Mouse (Mus musculus) heart, postnatal 36 days (tissue): ENCODE data around the gene Pan3. TPM values are rescaled to one million over a fixed set of nuclear protein-coding genes. Genes with fewer than 3 reads are reported as not detected.

Source experiments
- DNase-seq, 2 experiments: peaks; one replicate each; pipeline ENCODE4 v3.0.0; 2021 to 2022
- intact Hi-C: fragments of 180-260 bp; cut with DNase I; formaldehyde crosslinking; loops from one replicate; pipeline ENCODE4 v1.15.1; 2025
- total RNA-seq, 2 experiments: library from RNA; stranded (reverse); gene quantifications; 2 replicates each; pipeline ENCODE4 v1.2.3; 2021

Gene Pan3
- total RNA-seq, 2 experiments from 2014 or later, result 26.8 to 36.1 TPM

DNA sequence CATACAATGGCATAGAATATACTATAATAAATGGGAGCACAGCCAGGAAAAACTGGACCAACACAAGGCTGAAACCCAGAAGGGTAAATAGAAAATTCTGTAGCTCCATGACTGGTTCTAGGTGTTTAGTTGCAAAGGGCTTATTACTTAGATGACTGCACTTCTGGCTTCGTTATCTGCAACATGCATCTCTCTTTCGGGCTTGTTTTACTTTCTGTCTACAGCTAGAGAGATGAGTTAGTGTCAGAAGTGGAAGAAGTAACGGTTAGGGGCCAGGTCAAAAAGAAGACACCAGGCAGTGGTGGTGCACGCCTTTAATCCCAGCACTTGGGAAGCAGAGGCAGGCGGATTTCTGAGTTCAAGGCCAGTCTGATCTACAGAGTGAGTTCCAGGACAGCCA lies 46.1 kb downstream of the Pan3 start:
- intact Hi-C loops, result no loop called here
- DNase-seq, result no peak

DNA sequence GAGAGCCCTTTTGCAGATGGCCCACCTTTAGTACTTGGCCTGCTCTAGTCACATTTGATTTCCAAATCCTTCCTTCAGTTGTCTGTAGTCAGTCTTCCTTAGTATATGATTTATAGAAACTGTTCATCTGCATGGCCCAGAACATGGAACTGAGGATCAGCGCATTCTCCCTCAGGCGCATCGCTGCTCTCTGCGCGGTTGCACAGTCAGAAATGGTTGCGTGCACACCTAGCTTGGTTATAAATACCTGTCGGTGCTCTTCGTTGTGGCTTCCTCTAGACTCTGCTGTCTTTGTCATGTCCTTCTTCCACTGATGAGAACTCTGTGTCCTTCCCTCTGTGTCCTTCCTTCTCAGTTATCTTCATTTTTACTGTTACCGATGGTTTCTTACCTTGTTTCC lies 47.1 kb downstream of the Pan3 start:
- no peak for DNase-seq
- intact Hi-C loops, result no loop called here

DNA sequence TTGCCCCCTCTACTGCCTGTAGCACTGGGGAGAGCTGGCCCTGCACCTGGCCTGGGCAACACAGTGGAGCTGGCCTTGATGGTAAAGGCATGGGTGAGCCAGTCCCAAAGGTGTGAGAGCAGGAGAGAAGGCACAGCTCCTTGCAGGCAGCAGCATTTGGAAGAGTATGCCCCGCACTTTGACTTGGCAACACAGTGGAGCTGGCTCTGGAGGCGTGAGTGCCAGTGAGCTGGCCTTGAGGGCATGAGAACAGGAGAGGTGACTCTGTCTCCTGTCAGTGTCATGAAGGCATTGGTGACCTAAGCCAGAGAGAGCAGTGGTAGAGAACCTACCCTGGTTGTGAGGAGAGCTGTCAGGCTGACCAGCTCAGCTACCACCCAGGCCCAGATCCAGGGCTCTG lies 49.4 kb downstream of the Pan3 start:
- DNase-seq, result peak in 1 of 2 experiments; percentile 14
- intact Hi-C loops, result no loop called here

DNA sequence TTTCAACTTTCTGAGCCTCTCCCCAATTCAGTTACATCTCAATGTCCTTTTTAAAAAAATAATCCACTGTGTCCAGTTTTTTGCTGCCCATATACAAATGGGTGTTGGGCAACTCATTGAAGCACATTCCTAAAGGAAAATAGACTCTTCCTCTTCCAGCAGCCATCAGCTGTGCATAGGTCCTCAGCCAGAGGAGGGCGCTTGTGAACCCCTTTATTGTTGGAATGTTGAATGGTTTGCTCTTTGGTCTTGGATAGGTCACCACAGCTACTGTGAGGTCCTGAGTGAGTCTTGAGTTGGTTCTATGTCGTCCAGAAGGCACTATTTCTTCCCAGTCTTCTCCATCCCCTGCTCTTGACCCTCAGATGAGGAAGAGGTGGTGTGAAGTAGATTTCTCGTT lies 54.2 kb downstream of the Pan3 start:
- intact Hi-C loops, result no loop called here
- DNase-seq, result no peak

DNA sequence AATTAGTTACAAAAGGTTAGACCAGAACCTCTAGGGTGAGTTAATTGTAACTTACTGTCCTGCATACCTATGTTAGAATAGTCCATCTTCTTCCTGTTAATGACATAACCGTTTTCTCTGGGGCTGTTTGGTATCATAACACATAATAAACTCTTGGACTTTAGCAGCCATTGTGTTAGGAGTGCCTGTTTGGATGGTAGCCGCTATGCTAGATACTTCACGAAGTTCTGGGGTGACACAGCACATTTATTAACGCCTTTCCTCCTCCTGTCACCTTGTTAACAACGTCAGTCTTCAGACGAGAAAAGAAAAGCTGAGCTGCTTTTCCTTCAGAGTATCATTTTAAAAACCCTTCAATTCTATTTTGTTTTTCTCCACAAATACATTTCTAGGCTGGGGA lies 59.3 kb downstream of the Pan3 start:
- intact Hi-C loops, result no loop called here
- DNase-seq, result no peak

DNA sequence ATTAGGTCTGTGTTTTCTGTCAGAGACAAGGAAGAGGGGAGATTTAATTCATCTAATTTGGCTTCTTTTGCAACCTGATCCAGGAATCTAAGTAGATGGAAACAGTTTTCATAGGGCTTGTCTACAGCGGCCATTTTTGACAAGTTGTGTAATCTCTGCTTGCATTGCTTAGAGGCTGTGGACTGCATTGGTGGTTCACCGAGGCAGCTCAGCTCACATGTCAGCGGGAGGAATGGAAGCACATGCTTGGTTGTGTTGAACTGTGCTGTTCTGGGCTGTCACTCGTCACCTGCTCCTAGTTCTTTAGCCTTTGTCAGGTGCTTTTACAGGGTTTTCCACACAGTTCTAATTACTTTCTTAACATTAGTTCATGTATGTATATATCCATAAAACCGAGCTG lies 60.9 kb downstream of the Pan3 start:
- intact Hi-C loops, result no loop called here
- no peak for DNase-seq

DNA sequence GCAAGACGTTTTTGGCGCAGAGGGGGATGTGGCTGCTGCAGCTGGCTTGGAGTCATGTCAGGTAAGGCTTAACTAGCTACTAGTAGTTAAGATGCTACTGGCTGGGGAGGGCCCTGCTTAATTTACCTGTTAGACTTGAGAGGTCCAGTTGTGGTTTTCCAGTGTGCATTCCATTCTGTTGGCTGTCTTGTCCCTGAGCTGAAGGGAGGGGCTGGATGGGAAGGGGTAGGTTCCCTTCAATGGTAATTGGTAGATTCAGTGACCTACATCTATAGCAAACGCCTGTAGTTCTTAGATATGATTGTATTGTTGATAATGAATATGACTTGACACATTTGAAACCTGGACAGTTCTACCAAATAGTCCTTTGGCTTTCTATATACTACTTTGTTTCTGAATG lies 62.5 kb downstream of the Pan3 start:
- no peak for DNase-seq
- intact Hi-C loops, result no loop called here

DNA sequence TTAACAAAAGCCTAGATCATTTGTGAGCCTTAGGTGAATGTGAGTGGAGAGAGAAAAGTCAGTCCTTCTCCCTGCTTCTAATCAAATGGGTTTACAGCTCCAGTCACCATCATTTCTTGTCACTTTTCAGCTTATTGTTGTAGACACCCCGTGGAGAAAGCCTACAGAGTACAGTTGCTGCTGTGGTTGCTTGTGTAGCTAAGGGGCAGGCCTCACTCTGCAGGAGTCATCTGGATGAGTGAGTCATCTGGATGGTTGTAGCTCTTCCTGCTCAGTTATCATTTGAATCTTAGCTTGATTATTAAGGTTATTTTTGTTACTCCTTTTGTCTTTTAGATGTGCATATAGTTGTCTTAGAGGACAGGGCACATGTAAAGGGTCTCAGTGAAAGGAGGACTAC lies 63.2 kb downstream of the Pan3 start:
- DNase-seq, result no peak
- intact Hi-C loops, result no loop called here

DNA sequence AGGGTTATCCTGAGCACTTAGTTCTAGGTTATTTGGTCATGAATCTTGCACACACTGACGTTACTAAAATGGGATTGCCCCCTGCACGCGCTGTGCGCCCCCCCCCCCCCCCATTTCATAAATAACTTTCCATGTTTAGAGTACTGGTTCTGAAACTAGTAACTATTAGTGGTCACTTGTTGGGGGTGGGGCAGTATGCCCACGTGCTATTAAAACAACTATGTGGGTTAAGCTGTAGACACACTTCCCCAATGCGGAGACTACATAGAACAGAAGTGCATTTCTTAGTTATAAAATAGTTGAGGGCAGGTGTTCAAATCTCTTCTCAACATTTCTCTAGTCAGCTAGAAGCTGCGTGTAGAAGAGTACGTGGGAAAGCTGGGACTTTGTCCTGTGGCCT lies 63.7 kb downstream of the Pan3 start:
- intact Hi-C loops, result no loop called here
- no peak for DNase-seq

DNA sequence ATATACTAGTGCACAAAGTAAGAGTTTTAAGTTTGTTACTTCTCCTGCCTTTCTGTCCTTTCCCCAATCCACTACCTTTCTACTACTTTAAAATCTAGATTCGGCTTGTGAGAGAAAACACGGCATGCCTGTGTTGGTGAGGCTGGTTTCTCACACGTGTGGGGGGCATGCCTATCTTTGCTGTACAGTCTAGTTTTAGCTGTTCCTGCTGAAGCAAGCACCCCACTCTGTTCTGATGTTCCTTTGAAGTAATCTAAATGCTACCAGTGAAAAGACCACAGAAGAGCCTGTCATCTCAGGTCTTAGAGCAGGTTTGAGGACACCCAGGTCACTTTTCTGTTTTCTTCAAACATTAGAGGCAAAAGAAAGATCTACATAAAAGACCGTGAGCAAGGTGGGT lies 64.4 kb downstream of the Pan3 start:
- intact Hi-C loops, result no loop called here
- no peak for DNase-seq

DNA sequence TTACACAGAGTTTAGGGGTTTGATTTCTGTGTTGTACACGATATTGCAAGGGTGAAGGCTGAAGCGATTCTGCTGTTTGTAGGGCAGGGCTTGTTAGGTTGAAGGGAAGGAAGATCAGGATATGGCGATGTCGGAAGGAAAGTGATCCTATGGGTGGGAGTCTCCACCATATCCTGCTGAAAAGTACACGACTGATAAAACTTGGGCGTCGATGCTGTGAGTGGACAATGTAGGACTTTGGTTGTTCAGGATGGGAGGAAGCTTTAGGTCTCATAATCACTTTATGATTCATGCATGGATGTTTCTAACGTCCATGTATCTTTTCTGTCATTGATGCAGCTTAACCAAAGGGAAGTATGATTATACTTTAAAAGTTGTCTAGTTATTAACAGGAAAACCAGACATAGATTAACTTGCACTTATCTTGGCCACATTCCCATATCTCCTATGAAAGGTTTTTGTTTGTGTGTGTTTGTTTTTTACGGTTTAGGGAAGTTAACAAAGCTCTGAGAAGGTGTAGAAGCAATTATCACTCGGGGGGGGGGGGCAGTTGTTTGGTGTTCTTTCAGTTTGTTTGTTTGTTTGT lies 64.9 kb downstream of the Pan3 start:
- DNase-seq, result no peak
- intact Hi-C loops, result no loop called here

DNA sequence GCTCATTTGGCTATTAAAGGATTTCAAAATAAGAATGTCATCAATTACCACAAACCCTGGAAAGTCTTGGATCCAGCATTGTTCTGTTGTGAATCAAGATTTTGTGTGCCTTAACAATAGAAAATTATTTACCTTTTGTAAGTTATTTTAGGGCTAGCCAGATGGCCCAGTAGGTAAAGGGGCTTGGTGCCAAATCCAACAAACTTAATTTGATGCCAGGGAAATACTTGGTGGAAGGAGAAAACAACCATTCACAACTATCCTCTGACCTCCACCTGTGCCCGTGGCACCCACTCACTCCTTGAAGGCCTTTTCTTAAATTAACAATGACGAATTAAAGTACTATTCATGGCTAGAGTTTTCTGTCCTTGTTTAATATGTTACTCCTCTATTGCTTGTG lies 66.0 kb downstream of the Pan3 start:
- no peak for DNase-seq
- intact Hi-C loops, result no loop called here

DNA sequence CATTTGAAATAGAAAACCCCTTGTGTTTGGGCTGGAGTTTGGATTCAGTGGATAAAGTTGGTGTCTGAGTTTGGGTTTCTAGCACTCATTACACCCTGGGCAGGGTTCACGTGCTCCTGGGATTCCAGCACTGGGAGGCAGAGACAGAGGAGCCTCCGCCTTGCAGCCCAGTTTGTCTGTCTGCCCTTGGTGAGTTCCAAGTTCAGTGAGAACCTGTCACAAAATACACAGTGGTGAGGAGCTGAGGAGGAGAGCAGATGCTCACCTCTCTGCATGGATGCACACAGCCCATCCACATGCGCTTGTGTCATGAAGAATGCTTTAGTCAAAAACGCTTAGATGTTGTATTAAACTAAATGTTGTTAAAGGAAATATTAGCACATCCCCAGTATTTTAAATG lies 67.0 kb downstream of the Pan3 start:
- intact Hi-C loops, result no loop called here
- no peak for DNase-seq

DNA sequence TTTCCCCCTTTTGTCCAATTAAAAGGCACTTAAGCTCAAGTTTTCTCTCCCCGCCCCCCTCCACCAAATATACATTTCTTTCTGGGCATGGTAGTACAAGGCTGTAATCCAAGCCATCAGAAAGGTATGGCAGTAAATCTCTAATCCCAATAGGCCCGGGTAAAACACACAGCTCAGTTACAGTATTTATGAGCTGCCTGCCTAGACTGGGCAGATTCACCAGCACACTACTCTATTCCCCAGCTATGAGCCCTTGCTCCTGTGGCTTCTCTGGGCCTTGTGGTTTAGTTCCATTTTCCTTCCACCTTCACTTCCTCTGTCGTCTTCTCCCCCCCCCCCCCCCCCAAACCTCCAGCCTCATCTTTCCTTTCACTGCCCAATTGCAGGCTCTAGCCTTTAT lies 67.8 kb downstream of the Pan3 start:
- intact Hi-C loops, result no loop called here
- no peak for DNase-seq

DNA sequence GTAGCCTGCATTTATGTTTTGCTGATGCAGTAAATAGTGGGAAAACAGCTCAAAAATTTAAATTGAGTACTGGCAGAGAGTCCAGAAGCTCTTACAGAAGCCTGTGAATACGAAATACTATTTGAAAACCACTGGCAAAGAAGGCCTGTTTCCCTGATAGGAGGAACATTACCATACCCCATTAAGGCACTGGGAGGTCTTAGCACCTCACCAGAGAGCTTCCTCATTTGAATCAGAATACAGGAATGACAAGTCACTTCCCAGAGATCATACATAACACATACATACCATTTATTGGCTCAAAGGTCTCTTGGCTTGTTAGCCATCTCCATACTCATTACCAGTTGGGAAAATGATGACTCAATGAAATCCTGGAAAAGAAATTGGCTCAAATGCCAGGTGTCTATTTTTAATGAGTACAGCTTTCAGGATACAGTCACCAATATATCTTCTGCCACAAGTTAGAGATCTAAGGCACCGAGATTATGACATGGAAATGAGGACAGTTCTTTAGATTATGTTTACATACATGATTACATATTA lies 71.6 kb downstream of the Pan3 start:
- DNase-seq, result no peak
- intact Hi-C loops, result no loop called here

DNA sequence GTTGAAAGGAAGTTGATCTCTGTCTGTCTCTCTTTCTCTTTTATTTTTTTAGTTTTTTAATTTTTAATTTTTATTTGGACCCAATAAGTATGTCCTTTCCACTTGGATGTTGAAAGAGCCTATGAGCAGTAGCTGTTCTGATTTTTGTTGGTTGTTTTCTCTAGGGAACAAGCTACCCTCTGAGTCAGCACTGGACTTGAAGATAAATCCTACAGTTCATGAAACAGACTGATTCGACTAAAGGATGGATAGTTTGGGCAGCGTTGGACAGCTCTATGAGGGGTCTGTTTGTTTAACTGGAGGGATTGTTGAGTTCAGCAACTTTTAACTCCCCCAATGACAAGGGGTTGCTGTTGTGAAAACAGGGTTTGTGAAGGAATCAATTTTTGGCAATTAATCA lies 73.0 kb downstream of the Pan3 start:
- intact Hi-C loops, result no loop called here
- DNase-seq, result no peak

DNA sequence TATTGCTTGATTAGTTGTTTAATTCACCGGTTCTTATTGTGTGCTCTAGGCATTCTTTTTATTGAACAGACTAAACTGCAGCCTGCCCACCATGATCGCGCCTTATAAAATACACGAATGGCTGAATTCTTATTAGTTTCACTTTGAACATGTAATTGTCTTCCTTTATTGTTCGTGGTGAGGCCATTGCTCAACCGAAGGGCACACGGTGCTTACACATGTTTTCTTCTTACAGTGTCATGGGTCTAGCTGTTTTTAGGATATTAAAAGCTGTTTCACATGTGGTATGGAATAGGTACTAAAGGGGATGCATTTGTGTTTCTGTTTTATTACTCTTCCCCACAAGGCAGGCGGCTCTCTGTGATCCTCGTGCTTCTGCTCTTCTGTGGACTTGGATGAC lies 81.4 kb downstream of the Pan3 start:
- DNase-seq, result no peak
- intact Hi-C loops, result no loop called here

DNA sequence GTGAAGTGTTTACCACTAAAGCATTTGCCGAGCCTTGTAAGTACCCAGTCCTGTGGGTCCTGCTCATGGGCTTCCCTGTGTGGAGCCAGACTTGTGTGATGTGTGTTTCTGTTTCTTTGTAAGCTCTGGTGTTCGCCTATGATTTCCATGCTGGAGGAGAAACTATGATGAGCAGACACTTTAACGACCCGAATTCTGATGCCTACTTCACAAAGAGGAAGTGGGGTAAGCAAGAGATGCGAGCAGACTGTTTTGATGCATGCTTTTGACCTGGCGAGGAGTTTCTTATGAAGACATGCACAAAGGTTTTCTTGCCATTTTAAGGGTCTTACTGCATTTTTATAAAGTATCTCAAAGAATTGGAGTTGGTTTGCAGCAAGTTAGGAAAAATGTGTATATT lies 97.0 kb downstream of the Pan3 start:
- intact Hi-C loops, result no loop called here
- no peak for DNase-seq

DNA sequence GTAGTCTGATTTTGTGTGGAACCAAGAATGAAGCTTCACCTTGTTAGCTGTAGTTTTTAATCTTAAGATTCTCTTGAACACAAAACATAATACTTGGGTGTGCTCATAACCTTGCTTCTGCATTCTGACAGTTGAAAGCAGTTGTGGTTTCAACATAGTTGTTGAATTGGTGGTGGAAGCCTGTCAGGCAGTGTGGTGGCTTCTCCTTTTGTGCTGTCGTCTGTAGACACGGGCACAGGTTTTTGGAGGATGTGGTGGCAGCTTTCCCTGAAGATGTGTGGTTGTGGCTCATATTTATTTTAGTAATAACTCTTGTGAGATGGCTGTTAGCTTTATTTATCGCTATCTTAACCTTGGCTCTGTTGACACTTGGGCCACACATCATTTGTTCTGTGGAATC lies 97.8 kb downstream of the Pan3 start:
- DNase-seq, result no peak
- intact Hi-C loops, result no loop called here

DNA sequence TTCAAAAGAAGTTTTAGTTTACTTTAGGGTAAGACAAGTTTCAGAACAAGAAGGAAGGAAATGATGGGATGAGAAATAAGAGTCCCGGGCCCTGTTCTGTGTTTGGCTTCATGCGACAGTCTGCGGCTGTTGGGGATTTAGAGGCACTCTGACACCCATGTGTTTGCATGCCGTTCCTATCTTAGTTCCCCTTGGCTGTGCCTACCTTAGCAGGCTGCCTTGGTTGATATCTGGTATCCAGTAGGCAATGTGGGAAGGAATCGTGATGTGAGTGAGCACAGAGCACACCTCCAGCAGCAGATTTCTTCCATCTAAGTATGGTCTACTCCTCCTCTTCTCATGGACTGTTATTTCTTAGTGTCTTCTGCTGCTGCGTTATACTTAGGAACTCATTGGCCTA lies 102.1 kb downstream of the Pan3 start:
- no peak for DNase-seq
- intact Hi-C loops, result loop anchor here (5.0 kb wide), 1 partner anchor 105 kb away; no protein-coding TSS in a partner anchor

DNA sequence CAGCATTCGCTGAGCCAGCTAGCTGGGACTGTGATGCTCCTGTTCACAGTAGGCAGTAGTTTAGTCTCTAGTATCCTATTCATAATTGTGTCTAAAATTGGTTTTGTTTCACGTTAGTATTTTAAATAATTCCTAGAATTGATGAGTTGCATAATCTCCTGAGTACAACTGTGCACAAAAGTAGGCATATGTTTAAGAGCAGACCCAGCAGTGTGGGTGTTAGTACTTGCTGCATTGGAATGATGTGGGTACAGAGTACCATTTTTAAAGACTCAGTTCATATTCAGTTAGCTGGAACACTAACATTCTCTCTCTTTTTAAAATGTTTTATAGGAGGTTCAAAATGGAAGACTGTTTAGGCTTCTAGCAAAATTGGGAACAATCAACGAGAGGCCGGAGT lies 109.4 kb downstream of the Pan3 start:
- intact Hi-C loops, result no loop called here
- DNase-seq, result no peak

DNA sequence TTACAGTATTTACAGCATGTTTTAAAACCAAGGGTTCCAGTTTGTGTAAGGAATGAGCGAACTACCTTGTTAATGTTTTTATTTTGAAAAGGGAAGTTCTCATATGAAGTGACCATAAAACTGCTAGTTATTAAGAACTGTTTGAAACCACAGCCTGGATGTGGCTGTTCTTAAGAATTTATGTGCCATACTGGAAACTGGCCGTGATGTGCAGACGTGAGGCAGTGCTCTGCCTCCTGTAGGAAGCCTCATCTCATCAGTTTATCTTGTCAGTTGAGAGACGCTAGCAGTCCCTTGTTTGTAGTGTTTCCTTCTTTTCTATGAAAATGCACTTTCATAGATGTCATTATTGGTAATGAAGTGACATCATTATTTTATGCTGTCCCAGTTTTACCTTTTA lies 109.9 kb downstream of the Pan3 start:
- intact Hi-C loops, result no loop called here
- DNase-seq, result no peak

DNA sequence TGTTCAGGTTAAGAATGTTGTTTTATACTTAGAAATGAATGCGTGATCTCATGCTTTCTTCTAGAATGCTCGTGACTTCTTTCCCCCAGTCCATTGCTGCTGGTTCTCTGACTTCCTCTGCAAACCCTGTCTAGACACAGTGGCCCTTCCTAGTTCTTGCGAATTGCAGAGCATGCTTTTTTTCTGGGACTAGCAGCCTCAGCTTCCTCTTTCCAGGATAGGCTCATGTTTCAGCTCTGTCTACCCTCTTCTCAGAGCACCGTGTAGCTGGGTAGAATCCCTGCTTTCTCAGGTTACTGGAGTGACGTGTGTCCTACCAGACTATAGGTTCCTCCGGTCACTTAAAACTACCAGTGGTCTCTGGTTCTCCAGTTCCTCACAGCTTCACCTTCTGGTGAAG lies 112.3 kb downstream of the Pan3 start:
- intact Hi-C loops, result no loop called here
- DNase-seq, result no peak
